Mouse (Mus musculus): ENCODE measurements around the gene Snapc3.

DNA sequence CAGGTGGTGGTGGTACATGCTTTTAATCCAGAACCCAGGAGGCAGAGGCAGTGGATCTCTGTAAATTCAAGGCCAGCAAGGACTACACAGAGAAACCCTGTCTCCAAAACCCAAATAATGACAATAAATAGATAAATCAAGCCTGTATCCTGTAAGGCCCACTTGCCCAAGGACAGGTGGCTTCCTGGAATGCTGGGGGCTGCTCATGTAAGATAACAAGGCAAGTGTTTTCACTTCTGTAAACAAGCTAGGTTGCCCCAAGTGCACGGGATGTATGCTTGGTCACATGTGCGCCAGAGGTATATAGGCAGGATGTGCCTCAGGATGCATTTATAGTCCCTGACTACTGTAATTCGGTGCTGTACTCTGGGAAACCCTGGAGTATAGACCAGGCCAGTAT, 5.5 kb upstream of the Snapc3 start:
- TF ChIP-seq CTCF (IDR thresholded peaks at IDR 0.05; ENCODE audit: control insufficient read depth, insufficient read depth, insufficient replicate concordance, low read depth, low read length) (no peak), POLR2A (IDR thresholded peaks at IDR 0.05; ENCODE audit: control insufficient read depth, low read depth, low read length) (no peak)
